Mouse (Mus musculus) pancreas, adult 10 weeks (tissue): Measurements from ENCODE around the gene Nap1l2. TPM values are rescaled to one million over a fixed set of nuclear protein-coding genes. Genes with fewer than 3 reads are reported as not detected.

ENCODE experiments used
- polyA plus RNA-seq: library from polyadenylated mRNA; stranded (reverse); fragments of 350-450 nt; fragmentation: Illumina TruSeq; extraction: RNeasy Lipid Tissue Mini Kit (QIAGEN cat#74804); gene quantifications from one replicate; pipeline ENCODE4 v1.2.3, GENCODE M21; 2015; ENCODE audit warnings: low read depth, low replicate concordance; ENCODE audit not compliant: insufficient read depth

Gene Nap1l2
- polyA plus RNA-seq = not detected

GRCm38 (mm10) chrX:103186431-103186786, at the start of gene Nap1l2:
Nap1l2 (minus strand) TSS chrX:103186640.

Other genes starting within 250 kb of the Nap1l2 start
- gene Cdx4, start 134.8 kb upstream of the Nap1l2 start, polyA plus RNA-seq = not detected
- gene Chic1, start 169.8 kb upstream of the Nap1l2 start, polyA plus RNA-seq = 3.7 TPM
- gene Tsx, start 227.8 kb upstream of the Nap1l2 start, polyA plus RNA-seq = not detected
- not detected for gene Gm26992, start 235.4 kb upstream of the Nap1l2 start, polyA plus RNA-seq